Mouse (Mus musculus): ENCODE data around the gene Pnpla7.

Gene Pnpla7

DNA sequence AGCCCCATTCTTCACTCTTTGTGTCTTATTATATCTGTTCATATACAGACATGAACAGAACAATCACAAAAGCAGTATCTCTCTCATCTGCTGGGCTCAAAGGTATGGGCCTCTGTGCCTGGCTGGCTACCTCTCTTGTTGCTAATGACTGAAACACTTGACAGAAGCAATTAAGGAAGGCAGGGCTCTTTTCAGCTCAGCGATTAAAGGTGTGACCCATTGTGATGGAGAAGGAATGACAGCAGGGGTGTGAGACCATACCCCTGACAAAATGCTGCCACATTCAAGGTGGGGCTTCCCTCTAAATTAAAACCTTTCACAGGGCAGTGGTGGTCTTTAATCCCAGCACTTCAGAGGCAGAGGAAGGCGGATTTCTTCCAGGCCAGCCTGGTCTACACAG lies 11.9 kb downstream of the Pnpla7 start:
- DNase-seq (ENCODE audit: low read depth in 1 of 2, low spot score in 2 of 2) = no peak

DNA sequence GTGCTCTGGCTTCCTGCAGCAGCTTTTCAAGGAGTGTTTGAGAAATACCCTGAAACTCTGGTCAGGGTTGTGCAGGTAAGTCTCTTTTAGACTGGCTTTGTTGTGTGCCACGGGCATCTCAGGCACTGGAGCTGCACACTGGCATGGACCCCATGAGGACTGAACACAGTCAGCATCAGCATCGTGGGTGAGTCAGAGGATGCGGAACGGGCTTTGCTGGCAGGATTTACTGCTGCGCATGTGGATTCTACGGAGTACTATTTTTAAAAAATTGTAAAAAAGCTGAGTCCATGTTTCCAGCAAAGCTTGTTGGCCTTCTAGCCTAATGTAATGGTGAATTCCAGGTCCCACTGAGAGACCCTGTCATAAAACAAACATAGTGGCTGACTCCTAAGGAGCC lies 19.5 kb downstream of the Pnpla7 start:
- DNase-seq (ENCODE audit: low read depth in 1 of 2, low spot score in 2 of 2) = no peak

DNA sequence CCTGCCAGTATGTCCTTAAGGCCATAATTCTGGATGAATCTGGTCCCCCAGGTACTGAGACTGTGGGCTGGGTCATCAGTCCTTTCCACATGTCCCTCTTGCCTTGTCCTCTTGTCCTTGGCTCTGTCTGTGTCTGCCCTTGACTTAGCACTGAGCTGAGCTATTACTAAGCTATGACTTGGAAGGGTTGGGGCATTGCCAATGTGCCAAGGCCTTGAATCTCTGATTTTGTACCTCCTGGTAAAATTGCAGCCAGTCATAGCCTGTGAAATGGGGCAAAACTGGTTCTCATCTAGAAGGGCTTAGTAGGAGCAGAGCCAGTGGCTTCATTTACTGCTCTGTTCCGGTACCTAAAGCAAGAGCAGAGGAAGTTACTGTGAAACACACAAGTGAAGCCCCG lies 20.6 kb downstream of the Pnpla7 start:
- DNase-seq (ENCODE audit: low read depth in 1 of 2, low spot score in 2 of 2) = no peak

DNA sequence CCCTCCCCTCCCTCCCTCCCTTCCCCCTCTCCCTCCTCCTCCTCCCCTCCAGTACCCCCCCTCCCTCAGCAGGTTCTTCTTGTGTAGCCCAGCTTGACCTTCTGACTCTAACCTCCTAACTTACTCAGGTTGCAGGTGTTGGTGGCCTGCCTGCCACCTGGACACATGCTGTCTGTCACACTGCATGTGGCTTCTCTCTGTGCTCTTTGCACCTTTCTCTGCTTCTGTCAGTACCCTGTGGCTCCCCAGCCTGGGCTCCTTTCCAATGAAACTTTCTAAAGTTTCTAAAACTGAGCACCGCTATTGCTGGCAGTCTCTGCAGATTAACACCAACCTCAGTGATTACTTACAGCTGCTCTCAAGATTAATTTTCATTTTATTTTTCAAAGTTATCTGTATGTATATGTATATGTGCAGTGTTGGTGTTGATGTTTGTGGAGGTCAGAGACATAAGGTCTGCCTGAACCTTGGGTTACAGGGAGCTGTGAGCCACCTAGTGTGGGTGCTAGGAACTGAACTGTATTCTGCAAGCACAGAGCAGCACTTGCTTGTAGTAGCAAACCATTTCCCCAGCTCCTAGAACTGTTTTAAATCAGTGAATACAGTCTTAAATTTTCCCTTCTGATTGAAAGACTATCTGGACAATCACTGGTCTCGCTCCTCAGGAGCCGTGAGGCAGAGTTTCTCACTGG lies 24.9 kb downstream of the Pnpla7 start:
- no peak for DNase-seq (ENCODE audit: low read depth in 1 of 2, low spot score in 2 of 2)

DNA sequence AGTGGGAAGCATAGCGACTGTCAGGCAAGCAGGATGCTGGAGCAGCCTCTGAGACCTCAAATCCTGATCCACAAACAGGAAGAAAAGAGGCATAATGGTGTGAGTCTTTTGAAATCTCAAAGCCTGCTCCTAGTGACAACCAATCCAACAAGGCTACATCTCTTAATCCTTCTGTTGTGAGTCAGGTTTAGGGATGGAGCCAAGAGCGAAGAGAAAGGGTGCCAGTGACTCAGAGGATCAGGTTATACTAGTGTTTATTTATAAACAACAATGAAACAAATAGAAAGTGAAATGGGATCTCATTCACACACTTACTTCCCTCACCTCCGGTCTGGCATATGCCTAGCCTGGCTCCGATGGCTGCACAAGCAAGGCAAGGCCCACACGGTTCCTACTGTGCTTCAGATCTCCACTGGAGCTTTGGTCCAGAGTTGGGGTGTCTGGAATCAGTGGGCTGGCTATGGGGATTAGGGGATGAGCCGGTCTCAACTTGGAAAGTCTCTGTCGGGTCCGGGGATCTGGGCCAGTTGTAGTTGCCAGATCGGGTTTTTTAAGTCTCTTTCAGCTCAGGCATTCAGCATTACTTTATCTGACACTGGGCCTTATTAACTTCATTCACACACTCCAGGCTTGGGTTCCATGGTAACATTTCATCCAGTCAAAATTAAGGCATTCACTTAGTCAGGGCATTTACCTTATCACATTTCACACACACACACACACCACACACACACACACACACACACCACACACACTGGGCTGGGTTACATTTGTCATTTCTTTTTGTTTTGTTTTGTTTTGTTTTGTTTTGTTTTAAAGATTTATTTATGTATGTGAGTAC lies 28.3 kb downstream of the Pnpla7 start:
- no peak for DNase-seq (ENCODE audit: low read depth in 1 of 2, low spot score in 2 of 2)

DNA sequence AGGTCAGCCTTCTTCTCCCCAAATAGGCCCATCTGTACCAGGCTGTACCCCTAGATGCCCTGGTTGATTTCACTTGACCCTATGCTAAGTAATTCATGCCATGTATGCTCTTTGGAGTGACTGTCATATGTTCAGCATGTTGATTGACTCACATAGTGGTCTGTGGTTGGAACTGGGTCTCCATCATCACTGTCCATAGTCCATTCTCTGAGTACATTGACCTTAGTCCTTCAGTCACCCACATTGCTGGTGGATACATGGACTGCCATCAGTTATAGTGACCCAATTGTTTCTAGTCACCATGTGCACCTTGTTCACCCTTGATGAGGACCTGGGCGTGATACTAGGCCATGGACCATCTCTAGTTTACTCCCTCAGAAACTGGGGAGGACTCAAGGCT lies 30.9 kb downstream of the Pnpla7 start:
- DNase-seq (ENCODE audit: low read depth in 1 of 2, low spot score in 2 of 2) = no peak

DNA sequence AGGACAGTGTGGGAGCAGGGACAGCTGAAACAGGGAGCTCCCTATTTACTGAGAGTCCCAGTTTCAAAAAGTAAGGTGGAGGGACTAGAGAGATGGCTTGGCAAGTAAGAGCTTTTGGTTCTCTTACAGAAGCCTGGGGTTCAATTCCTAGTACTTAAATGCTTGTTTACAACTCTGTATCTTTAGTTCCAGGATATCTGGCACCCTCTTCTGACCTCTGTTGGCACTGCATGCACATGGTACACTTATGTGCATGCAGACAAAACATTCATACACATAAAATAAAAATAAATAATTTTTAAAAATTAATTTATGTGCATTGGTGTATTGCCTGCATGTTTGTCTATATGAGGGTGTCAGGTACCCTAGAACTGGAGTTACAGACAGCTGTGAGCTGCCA lies 32.4 kb downstream of the Pnpla7 start:
- DNase-seq (ENCODE audit: low read depth in 1 of 2, low spot score in 2 of 2) = no peak

DNA sequence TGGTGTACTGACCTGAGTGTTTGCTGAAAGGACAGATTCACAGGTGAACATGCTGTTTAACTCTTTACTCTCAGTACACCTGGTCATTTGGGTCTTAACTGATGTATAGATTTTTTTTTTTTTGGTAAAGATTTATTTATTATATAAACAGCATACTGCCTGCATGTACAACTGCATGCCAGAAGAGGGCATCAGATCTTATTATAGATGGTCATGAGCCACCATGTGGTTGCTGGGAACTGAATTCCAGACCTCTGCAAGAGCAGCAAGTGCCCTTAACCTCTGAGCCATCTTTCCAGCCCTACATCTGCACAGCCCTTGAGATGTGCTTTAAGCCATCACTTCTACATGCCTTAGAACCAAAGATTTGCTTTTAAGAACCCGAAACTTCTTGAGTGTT lies 46.8 kb downstream of the Pnpla7 start:
- no peak for DNase-seq (ENCODE audit: low read depth in 1 of 2, low spot score in 2 of 2)

DNA sequence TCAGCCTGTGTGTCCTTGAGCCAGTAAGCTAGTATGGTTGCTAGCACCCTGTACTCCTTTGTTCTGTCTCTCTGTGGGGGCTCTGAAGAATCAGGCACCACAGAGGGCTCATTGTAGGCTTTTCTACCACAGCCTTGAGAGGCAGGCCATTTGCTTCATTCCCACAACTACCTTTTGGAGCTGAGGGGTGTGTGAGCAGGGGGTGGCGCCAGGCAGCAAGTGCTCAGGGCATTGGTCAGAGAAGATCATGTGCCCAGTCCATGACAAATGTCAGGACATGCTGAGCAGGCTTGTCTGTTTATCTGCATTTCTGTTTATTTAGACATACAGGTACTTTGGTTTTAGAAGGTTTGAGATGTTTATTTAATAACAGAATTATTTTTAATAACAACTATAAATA lies 49.3 kb downstream of the Pnpla7 start:
- no peak for DNase-seq (ENCODE audit: low read depth in 1 of 2, low spot score in 2 of 2)

DNA sequence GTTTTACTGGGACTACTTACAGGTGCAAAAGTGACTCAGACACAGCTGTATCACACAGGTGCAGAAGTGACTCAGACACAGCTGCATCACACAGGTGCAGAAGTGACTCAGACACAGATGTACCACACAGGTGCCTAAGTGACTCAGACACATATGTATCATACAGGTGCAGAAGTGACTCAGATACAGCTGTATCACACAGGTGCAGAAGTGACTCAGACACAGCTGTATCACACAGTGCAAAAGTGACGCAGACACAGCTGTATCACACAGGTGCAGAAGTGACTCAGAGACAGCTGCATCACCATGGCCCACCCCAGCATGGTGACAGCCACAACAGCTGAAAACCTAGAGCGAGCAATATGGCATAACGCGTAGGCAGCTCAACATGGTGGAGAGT lies 59.2 kb downstream of the Pnpla7 start:
- no peak for DNase-seq (ENCODE audit: low read depth in 1 of 2, low spot score in 2 of 2)

DNA sequence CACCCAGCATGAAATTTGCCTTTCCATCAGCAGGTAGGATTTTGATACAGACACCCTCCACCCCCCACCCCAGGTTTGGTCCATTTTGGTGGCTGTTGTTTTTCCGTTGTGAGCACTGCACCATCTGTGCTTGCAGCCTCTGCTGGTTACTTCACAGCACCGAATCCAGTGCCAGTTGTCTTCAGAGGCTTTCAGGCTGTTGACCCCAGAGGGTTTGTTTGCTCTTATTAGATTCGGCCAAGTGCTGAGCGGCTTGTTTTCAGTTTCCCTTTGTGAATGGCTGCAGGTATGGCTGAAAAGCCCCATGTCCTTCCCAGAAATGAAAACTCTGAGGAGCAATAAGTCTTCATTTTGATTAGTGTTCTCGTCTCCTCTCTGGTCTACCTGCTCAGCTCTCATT lies 64.3 kb downstream of the Pnpla7 start:
- no peak for DNase-seq (ENCODE audit: low read depth in 1 of 2, low spot score in 2 of 2)

DNA sequence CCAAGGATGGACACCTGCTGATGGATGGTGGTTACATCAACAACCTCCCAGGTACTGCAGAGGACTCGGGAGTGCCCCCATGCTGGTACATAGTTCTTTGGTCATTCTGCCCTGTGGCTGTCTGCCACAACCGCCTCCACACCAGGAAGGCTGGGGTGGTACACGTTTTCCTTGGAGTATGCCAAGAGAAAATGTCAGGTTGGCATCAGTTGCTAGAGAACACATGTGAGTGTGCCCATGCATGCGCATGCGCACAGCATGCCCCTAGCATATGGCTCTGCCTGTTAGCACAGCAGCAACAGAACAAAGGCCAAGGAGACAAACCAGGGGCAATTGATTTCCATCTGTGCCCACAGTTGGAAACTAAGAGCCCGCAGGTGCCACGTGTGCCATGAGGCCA lies 75.1 kb downstream of the Pnpla7 start:
- no peak for DNase-seq (ENCODE audit: low read depth in 1 of 2, low spot score in 2 of 2)

DNA sequence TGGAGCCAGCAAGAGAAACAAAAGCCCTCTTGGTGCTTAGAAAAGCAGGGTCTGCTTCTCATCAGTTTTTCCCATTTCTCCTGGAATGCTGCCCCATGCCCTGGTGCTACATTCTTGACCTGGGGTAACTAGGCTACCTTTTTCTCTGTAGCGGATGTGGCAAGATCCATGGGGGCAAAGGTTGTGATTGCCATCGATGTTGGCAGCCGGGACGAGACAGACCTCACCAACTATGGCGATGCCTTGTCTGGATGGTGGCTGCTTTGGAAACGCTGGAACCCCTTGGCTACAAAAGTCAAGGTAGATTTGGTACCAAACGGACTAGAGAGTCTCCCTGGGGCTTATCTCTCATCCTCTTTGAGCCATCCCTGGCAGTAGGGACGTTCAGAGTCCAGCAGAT lies 75.6 kb downstream of the Pnpla7 start:
- no peak for DNase-seq (ENCODE audit: low read depth in 1 of 2, low spot score in 2 of 2)

DNA sequence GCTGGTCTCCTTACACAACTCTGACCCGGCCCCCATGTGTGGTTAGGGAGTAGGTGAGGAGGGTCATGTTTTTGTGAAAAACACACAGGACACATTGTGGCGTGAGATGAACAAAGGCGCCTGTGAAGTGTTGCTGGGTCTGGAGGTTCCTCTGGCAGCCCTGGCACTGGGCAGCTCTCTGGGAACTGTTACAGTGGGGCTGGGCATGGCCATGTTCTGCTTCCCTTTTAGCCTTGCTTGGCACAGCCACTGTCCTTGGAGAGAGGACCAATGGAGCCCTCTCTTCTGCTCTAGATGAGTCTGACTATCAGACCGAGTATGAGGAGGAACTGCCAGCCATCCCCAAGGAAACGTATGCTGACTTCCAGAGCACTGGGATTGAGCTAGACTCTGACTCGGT lies 77.3 kb downstream of the Pnpla7 start:
- no peak for DNase-seq (ENCODE audit: low read depth in 1 of 2, low spot score in 2 of 2)

DNA sequence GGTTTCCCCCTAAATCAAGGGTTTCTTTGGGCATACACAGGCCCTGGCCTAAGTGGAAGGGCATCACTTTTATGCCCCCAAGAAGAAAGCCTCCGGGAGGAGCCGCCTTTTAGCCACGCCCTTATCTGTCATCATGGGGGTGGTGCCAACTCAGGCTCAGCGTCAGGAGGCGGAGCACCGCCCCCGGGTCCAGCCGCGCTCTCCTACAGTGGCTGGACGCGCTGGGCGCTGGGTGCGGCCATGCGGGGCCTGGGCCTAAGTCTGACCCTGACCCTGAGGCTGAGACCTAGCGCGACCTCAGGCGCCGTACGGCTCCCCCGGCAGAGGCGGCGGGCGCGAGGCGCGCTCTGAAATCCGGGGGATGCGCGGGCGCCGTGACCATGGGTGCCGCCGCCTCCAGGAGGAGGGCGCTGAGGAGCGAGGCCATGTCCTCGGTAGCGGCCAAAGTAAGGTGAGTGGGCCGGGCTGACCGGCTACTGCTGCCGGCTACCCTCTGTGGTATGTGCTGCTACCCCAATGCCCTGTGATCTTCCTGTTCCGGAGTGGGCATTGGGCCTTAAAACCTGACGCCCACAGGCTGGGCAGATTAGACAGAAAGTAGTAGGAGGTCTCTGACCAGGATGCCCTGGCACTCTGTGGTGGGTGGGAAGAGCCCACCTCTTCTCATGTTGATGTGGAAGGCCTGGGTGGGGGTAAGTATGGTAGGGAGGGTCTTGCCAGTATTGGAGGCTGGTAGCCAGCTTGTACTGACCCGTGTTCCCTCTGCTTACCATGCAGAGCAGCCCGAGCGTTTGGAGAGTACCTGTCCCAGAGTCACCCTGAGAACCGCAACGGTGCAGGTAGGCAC lies 78.6 kb downstream of the Pnpla7 start, which contains the start of gene Nsmf:
Gene Nsmf (plus strand): TSS at position 135 of the 847 bp plus-strand sequence.
- peak; percentile 31 to 64 for DNase-seq (ENCODE audit: low read depth in 1 of 2, low spot score in 2 of 2)

DNA sequence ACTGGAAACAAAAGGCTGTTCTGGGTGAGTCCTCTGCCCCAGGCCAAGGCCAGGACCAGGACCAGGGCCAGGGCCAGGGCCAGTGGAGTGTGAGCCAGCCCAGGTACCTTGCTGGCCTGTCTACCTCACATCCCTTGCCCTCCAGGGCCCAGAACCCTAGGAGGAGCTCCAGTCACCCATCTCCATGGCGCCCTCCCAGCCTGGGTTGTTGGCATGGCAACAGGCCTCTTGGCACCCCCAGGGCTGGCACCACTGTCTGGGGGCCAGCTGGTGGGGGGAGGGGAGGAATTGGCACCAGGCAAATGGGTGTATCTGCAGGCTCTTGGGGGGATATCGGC lies 79.2 kb downstream of the Pnpla7 start:
- DNase-seq (ENCODE audit: low read depth in 1 of 2, low spot score in 2 of 2) = no peak

DNA sequence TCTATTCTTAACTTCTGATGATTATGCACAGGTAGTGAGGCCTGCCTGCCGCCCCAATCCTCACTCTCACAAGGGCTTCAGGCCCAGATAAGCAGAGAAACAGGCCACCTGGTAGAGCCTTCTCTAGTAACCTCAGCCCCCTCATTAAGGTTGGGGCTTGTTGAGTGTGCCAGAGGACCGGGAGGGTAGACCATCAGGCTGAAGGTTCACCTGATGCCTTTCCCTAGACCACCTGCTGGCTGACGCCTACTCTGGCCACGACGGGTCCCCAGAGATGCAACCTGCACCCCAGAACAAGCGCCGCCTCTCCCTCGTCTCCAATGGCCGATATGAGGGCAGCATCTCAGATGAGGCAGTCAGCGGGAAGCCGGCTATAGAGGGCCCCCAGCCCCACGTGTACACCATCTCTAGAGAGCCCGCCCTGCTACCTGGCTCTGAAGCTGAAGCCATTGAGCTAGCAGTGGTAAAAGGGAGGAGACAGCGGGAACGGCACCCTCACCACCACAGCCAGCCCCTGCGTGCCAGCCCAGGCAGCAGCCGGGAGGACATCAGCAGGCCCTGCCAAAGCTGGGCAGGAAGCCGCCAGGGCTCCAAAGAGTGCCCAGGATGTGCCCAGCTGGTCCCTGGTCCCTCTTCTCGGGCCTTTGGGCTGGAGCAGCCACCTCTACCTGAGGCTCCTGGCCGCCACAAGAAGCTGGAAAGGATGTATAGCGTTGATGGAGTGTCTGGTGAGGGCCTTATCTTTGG lies 79.7 kb downstream of the Pnpla7 start:
- DNase-seq (ENCODE audit: low read depth in 1 of 2, low spot score in 2 of 2) = no peak

DNA sequence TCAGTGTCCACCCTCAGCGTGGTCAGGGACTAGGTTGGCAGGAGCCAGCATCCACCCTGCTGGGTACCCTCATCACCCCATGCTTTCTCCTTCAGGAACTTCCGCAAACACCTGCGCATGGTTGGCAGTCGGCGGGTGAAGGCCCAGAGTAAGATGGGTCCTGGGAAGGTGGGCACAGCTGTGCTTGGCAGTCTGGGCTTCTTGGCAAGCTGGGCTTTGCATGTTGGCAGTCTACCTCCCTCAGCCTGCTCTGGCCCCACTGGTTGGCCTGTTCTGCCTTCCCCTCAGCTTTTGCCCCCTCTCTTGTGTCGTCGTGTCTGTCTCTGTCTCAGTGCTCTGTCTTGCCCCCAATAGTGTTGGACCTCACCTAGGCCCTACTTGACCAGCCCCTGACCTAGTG lies 83.1 kb downstream of the Pnpla7 start:
- DNase-seq (ENCODE audit: low read depth in 1 of 2, low spot score in 2 of 2) = no peak

DNA sequence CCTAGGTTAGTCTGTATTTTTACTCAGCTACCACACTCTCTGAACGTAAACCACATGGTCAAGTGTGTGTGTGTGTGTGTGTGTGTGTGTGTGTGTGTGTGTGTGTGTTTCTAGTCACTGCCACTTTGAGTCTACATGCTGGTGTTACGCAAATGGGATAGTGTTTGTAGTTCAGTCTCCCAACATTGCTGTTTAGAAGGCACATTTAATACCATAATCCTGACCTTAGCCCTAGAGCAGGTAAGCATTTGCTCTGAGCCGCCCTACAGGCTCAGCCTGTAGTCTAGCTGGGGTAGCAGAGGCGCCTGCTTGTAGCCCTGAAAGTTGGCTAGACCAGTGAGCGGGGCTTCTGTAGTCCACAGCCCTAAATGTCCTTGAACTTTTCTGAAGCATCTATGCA lies 87.7 kb downstream of the Pnpla7 start:
- DNase-seq (ENCODE audit: low read depth in 1 of 2, low spot score in 2 of 2) = no peak

DNA sequence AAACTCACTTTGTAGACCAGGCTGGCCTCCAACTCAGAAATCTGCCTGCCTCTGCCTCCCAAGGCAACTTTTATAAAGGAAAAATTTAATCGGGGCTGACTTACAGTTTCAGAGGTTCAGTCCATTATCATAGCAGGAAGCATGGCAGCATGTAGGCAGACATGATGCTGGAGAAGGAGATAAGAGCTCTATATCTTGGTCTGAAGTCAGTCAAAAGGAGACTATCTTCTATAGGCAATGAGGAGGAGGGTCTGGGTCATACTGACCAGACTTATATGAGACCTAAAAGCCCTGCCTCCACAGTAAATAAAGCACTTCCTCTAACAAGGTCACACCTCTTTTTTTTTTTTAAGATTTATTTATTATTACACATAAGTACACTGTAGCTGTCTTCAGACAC lies 88.5 kb downstream of the Pnpla7 start:
- DNase-seq (ENCODE audit: low read depth in 1 of 2, low spot score in 2 of 2) = no peak

DNA sequence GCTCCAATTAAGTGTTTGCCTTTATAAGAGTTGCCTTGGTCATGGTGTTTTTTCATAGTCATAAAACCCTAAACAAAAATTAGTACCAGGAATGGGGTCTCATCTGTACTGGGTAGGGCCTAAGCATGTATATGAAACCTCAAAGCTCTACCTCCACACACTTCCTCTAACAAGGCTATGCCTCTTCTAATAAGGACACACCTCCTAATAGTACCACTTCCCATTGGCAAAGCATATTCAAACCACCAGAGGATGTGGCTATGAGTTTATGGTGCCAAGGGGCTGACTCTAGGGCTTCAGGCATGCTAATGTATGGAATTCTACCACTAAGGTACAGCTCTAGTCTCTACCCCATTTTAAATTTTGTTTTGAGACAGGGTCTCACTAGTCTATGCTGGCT lies 89.7 kb downstream of the Pnpla7 start:
- no peak for DNase-seq (ENCODE audit: low read depth in 1 of 2, low spot score in 2 of 2)

All from monocyte, adult 2 months (primary cell).